Mouse (Mus musculus) spleen, adult 2 months (tissue): ENCODE data around the gene Phactr1. TPM values are rescaled to one million over a fixed set of nuclear protein-coding genes. Genes with fewer than 3 reads are reported as not detected.

Experiments used
- DNase-seq, 2 experiments: peaks; one replicate each; pipeline versions ENCODE4 v3.0.0 to v3.0.0-alpha.2; 2012 to 2021; ENCODE audit warnings: low spot score in 2 of 2, low read depth in 1 of 2
- H3K27ac ChIP-seq: fragments of 200-500 bp; 2 replicates; pipeline ENCODE4 v1.5.1; 2012; ENCODE audit warnings: low read length, inconsistent platforms; ENCODE audit not compliant: insufficient read depth
- H3K27me3 ChIP-seq: fragments of 200-500 bp; 2 replicates; pipeline ENCODE4 v1.6.1; 2012; ENCODE audit warnings: mild to moderate bottlenecking, moderate library complexity, low read length, inconsistent platforms; ENCODE audit not compliant: control insufficient read depth, insufficient read depth
- H3K36me3 ChIP-seq: fragments of 200-500 bp; 2 replicates; pipeline ENCODE4 v1.6.1; 2012; ENCODE audit warnings: mild to moderate bottlenecking, low read length, inconsistent platforms; ENCODE audit not compliant: control insufficient read depth, insufficient read depth
- H3K4me1 ChIP-seq: fragments of 200-500 bp; 2 replicates; pipeline ENCODE4 v1.6.1; 2011; ENCODE audit warnings: inconsistent platforms; ENCODE audit not compliant: control insufficient read depth, insufficient read depth, insufficient read length
- H3K4me3 ChIP-seq: fragments of 200-500 bp; 2 replicates; pipeline ENCODE4 v1.5.1; 2011; ENCODE audit warnings: mild to moderate bottlenecking, inconsistent platforms; ENCODE audit not compliant: insufficient read depth, insufficient read length; ENCODE audit errors: extremely low read depth
- CTCF ChIP-seq: fragments of 200-500 bp; IDR thresholded peaks from 2 replicates; pipeline ENCODE4 v1.5.1; 2011; ENCODE audit warnings: mild to moderate bottlenecking, inconsistent platforms; ENCODE audit not compliant: insufficient read depth, insufficient read length, insufficient replicate concordance; ENCODE audit errors: extremely low read depth
- POLR2A ChIP-seq: fragments of 200-500 bp; IDR thresholded peaks from 2 replicates; pipeline ENCODE4 v1.6.1; 2011; ENCODE audit warnings: low read depth, low read length, inconsistent platforms
- WGBS: fragments of 180-500 bp; shearing (Covaris S2); methylation state at CpG from one replicate; pipeline ENCODE4 v1.1.7; 2018; 5-methylcytosine and 5-hydroxymethylcytosine counted together
- polyA plus RNA-seq: library from polyadenylated mRNA; depleted of rRNA; stranded (reverse); fragments of >200 nt; gene quantifications from 2 replicates; pipeline ENCODE4 v1.2.3, GENCODE M21; 2012

Gene Phactr1
- polyA plus RNA-seq, 1 experiment = 0.33 TPM

DNA sequence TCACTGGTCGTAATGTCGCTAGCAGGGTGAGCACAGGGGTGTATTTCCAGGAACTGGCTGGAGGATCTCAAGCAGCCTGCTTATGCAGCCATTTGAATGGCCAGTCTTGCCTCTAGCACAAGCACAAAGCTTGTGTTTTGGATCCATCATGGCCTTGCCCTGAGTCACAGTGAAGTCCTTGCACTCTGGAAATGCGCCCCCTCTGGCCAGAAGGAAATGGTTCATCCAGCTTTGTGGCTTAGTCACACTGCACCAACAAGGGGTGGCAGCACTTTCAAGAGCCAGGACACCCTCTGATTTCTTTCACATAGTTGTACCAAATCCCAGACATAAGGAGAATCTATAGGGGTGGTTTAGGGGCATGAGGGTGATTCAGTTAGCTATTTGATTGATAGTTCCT lies 222.4 kb downstream of the Phactr1 start:
- no peak for DNase-seq
- no peak overlapping the region for H3K27ac ChIP-seq
- no peaks in the 10 kb centered on the region for H3K36me3 ChIP-seq
- TF ChIP-seq CTCF (no peak), POLR2A (no peak)
- H3K4me1 ChIP-seq = peaks cover 2% of the 10 kb centered on the region; the same call in 1 of the 2 replicates
- H3K27me3 ChIP-seq = no peaks in the 10 kb centered on the region
- no peak overlapping the region for H3K4me3 ChIP-seq
- WGBS = 92% methylated on average over 3 of the region's 3 CpGs

DNA sequence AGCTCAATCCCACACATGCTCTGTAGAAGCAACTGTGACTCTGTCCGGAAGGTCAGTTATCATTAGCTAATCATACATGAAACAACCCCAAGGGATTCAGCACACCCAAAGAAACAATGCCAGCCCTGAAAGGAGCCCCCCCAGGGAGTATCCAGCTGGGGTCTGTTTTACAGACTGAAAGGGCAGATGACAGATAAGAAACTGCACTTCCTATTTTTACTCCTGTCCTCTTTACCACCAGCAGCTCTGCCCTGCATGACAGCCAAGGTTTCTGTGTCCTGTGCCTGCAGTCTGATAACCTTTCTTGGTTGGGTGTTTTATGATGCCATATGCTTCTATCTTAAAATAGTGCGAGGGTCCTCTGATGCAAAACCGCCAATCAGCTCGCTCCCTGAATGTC lies 225.4 kb downstream of the Phactr1 start:
- WGBS = 20% methylated on average over 4 of the region's 4 CpGs
- peaks cover 2% of the 10 kb centered on the region; the same call in 1 of the 2 replicates for H3K4me1 ChIP-seq
- TF ChIP-seq CTCF = no peak
- TF ChIP-seq POLR2A = no peak
- H3K27ac ChIP-seq = no peak overlapping the region
- no peak overlapping the region for H3K4me3 ChIP-seq
- no peaks in the 10 kb centered on the region for H3K36me3 ChIP-seq
- H3K27me3 ChIP-seq = no peaks in the 10 kb centered on the region
- DNase-seq = no peak

DNA sequence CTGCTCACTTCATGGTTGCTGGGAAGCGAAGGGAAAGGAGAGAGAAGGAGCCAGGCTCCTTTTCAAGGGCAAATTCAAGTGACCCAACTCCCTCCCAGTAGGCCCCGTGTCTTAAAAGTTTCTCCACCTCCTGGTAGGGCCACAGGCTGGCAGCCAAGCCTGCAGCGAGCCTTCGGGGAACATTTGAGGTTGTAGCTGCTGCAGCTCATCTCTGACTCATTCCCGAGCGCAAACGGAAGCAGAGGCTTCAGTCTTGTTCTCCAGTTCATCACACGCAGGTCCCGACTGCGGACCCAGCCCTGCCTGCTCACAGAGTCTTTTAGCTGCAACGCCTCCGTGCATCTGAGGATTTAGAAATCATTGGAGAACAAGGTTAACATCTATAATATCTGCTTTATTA lies 226.6 kb downstream of the Phactr1 start:
- Histone ChIP-seq H3K36me3 (no peaks in the 10 kb centered on the region), H3K27me3 (no peaks in the 10 kb centered on the region), H3K4me1 (peaks cover 2% of the 10 kb centered on the region; the same call in 1 of the 2 replicates), H3K4me3 (no peak overlapping the region), H3K27ac (no peak overlapping the region)
- TF ChIP-seq POLR2A (no peak), CTCF (no peak)
- DNase-seq = no peak
- 86% methylated on average over 12 of the region's 12 CpGs for WGBS

DNA sequence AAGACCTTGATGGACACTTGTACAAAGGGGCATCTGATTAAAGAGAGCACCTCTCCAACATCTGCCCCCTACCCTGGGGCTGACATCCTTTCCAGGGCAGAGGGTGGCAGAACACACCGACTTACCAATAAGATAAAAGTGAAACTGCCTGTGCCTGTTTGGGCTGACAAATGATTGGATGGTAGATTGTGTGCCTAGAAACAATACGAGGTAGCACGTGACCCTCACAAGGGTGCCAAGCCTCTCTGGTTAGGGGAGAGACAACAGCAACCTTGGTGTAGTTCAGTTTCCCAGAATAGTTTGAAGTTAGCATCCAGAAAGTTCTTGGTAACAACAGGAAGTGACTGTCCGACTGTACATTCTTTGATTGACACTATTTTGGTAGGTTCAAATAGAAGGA lies 234.7 kb downstream of the Phactr1 start:
- Histone ChIP-seq H3K27me3 (peaks cover 5% of the 10 kb centered on the region; the same call in 1 of the 2 replicates), H3K4me3 (no peak overlapping the region), H3K4me1 (no peaks in the 10 kb centered on the region; the same call in 1 of the 2 replicates), H3K27ac (no peak overlapping the region), H3K36me3 (no peaks in the 10 kb centered on the region)
- TF ChIP-seq POLR2A (no peak), CTCF (no peak)
- 39% methylated on average over 4 of the region's 4 CpGs for WGBS
- DNase-seq = no peak

DNA sequence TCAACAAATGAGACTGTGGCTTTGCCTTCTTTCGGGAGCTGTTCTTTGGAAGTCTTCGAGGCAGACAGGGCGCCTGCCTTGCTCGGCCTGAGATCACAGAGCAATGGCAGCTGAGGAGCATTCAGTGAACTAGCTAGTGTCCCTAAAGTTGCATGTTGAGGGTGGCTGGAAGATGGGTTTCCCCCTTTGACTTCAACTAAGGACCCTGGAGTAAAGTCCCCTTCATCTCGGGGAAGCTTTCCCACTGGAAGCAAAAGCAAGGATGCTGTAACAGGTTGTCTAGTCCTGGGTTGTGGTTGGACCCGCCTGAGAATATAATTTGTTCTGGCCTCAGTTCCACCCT lies 235.4 kb downstream of the Phactr1 start:
- Histone ChIP-seq H3K4me3 (no peak overlapping the region), H3K36me3 (no peaks in the 10 kb centered on the region), H3K4me1 (no peaks in the 10 kb centered on the region; the same call in 1 of the 2 replicates), H3K27me3 (peaks cover 5% of the 10 kb centered on the region; the same call in 1 of the 2 replicates), H3K27ac (no peak overlapping the region)
- TF ChIP-seq POLR2A = no peak
- TF ChIP-seq CTCF = no peak
- no peak for DNase-seq
- 39% methylated on average over 6 of the region's 6 CpGs for WGBS

DNA sequence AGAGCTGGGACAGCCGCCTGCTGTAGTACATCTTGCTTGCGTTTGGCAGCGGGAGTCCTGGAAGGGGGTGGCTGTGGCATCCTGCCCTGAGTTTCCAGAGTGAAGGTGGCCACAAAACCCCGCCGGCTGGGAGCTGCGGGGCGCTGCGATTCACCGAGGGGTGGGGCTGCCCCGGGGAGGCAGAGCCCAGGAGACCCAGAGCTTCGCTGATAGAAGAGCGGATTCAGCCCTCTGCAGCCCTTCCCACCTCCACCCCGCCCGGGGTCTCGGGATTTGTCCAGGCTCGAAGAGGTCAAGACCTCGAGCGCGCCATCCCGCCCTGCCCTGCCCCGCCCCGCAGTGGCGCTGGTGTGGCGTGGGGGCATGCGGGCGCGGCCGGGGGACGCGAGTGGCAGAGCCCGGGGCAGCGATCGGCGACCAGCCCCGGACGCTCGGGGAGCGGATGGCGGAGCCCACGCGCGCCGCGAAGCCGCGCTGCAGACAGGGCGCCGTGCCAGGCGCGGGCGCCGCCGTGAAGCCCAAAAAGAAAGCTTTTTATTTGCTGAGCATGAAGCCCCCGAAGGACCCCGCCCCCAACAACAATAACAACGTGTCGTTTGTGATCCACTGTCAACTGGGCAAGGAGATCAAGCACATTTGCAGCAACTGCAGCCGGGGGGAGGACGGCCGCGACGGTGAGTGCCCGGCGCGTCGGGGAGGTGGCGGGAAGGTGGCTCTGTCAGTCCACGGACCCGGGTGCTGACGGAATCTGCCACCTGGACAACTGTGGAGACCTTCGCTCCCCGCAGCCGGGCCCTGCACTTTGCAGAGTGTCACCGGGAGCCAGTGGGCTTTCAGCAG lies 236.0 kb downstream of the Phactr1 start:
- 3% methylated on average over 68 of the region's 74 CpGs for WGBS
- Histone ChIP-seq H3K27ac (no peak overlapping the region), H3K4me1 (no peaks in the 10 kb centered on the region; the same call in 1 of the 2 replicates), H3K27me3 (peaks cover 5% of the 10 kb centered on the region; the same call in 1 of the 2 replicates), H3K36me3 (no peaks in the 10 kb centered on the region), H3K4me3 (peak overlapping the region; percentile 3; the same call in 1 of the 2 replicates)
- DNase-seq = no peak
- TF ChIP-seq CTCF (no peak), POLR2A (no peak)

DNA sequence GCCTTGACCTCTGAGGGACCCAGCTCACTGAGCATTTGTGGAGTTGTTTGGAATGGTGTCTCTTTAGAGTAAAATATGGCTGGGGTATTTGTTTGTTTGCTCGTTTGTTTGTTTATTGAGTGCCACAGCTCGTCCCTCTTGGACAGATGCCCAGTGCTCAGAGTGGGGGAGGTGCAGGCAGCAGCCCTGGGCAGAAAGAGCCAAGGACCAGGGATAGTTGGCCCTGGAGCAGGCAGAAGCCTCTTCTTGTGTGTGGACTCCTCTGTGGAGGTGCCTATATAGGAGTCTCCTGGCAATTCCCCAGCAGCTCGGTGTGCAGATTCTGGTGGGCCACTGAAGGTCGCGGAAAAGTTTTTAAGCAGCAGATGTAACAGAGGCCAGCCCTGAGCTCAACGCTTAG lies 236.8 kb downstream of the Phactr1 start:
- Histone ChIP-seq H3K27me3 (peaks cover 5% of the 10 kb centered on the region; the same call in 1 of the 2 replicates), H3K36me3 (no peaks in the 10 kb centered on the region), H3K4me3 (no peak overlapping the region), H3K4me1 (no peaks in the 10 kb centered on the region; the same call in 1 of the 2 replicates), H3K27ac (no peak overlapping the region)
- TF ChIP-seq CTCF = no peak
- no peak for TF ChIP-seq POLR2A
- DNase-seq = no peak
- WGBS = 71% methylated on average over 6 of the region's 6 CpGs
